Mouse (Mus musculus) embryonic facial prominence, embryonic 13.5 days (tissue): ENCODE results near the gene Nup160. TPM values are rescaled to one million over a fixed set of nuclear protein-coding genes. Genes with fewer than 3 reads are reported as not detected.

Experiments
- ATAC-seq: fragments of 200-750 bp; cut with Nextera tagmentation; 2 replicates; pipeline ENCODE4 v1.8.0; 2017; ENCODE audit warnings: low read depth; ENCODE audit not compliant: insufficient number of reproducible peaks, insufficient read depth, low FRiP score, low TSS enrichment
- H3K27ac ChIP-seq: fragments of 300-500 bp; sonication (generic); 2 replicates; pipeline ENCODE4 v1.5.1; 2015; ENCODE audit warnings: moderate library complexity, mild to moderate bottlenecking, inconsistent platforms
- H3K27me3 ChIP-seq: fragments of 300-500 bp; sonication (generic); 2 replicates; pipeline ENCODE4 v1.6.1; 2015; ENCODE audit warnings: mild to moderate bottlenecking, inconsistent platforms
- H3K36me3 ChIP-seq: fragments of 300-500 bp; sonication (generic); 2 replicates; pipeline ENCODE4 v1.6.1; 2015; ENCODE audit warnings: mild to moderate bottlenecking, inconsistent platforms
- H3K4me1 ChIP-seq: fragments of 300-500 bp; sonication (generic); 2 replicates; pipeline ENCODE4 v1.6.1; 2015; ENCODE audit warnings: inconsistent platforms
- H3K4me2 ChIP-seq: fragments of 300-500 bp; sonication (generic); 2 replicates; pipeline ENCODE4 v1.6.1; 2015; ENCODE audit warnings: moderate library complexity, mild to moderate bottlenecking, inconsistent platforms
- H3K4me3 ChIP-seq: fragments of 300-500 bp; sonication (generic); 2 replicates; pipeline ENCODE4 v1.5.1; 2015; ENCODE audit warnings: mild to moderate bottlenecking, inconsistent platforms
- H3K9ac ChIP-seq: fragments of 300-500 bp; sonication (generic); 2 replicates; pipeline ENCODE4 v1.6.1; 2015; ENCODE audit warnings: mild to moderate bottlenecking, inconsistent platforms
- H3K9me3 ChIP-seq: fragments of 300-500 bp; sonication (generic); 2 replicates; pipeline ENCODE4 v1.6.1; 2016; ENCODE audit warnings: inconsistent platforms
- WGBS: fragments of 180-500 bp; shearing (Covaris S2); methylation state at CpG from one replicate; pipeline ENCODE4 v1.1.7; 2015; ENCODE audit warnings: mixed read lengths; 5-methylcytosine and 5-hydroxymethylcytosine counted together
- polyA plus RNA-seq: library from polyadenylated mRNA; unstranded; fragments of >200 nt; fragmentation: Nextera tagmentation; extraction: Ambion mirVana; gene quantifications from 2 replicates; pipeline ENCODE4 v1.2.1, GENCODE M21; 2015

Nup160 gene
- polyA plus RNA-seq, 1 experiment from 2014 or later, result 43.6 TPM

- WGBS, result 89% methylated on average over 7 of the region's 7 CpGs
- no peaks in the 10 kb centered on the region for H3K9me3 ChIP-seq
- no peak overlapping the region for H3K4me2 ChIP-seq
- H3K27ac ChIP-seq, result no peak overlapping the region
- H3K4me3 ChIP-seq, result no peak overlapping the region
- ATAC-seq, result no peak
- no peak overlapping the region for H3K9ac ChIP-seq
- no peaks in the 10 kb centered on the region for H3K4me1 ChIP-seq
- no peaks in the 10 kb centered on the region for H3K27me3 ChIP-seq
- H3K36me3 ChIP-seq, result peaks cover 84% of the 10 kb centered on the region
Measured at GRCm38 (mm10) chr2:90715555-90716092, 38.6 kb downstream of the Nup160 start.

- ATAC-seq, result no peak
- Histone ChIP-seq H3K27me3 (no peaks in the 10 kb centered on the region), H3K4me1 (no peaks in the 10 kb centered on the region), H3K36me3 (peaks cover 83% of the 10 kb centered on the region), H3K4me3 (no peak overlapping the region), H3K9ac (no peak overlapping the region), H3K4me2 (no peak overlapping the region), H3K9me3 (no peaks in the 10 kb centered on the region), H3K27ac (no peak overlapping the region)
- WGBS, result 93% methylated on average over 4 of the region's 4 CpGs
Measured at GRCm38 (mm10) chr2:90717366-90717765, 40.4 kb downstream of the Nup160 start.

GRCm38 (mm10) chr2:90717948-90718347 is 40.9 kb downstream of the Nup160 start:
- WGBS, result 97% methylated on average over 5 of the region's 5 CpGs
- H3K9me3 ChIP-seq, result no peaks in the 10 kb centered on the region
- no peaks in the 10 kb centered on the region for H3K27me3 ChIP-seq
- no peak overlapping the region for H3K4me2 ChIP-seq
- no peak for ATAC-seq
- no peak overlapping the region for H3K9ac ChIP-seq
- no peaks in the 10 kb centered on the region for H3K4me1 ChIP-seq
- peaks cover 82% of the 10 kb centered on the region for H3K36me3 ChIP-seq
- no peak overlapping the region for H3K4me3 ChIP-seq
- H3K27ac ChIP-seq, result no peak overlapping the region

GRCm38 (mm10) chr2:90726818-90727217 is 49.8 kb downstream of the Nup160 start:
- no peak for ATAC-seq
- H3K36me3 ChIP-seq, result peaks cover 90% of the 10 kb centered on the region

GRCm38 (mm10) chr2:90735326-90735725 is 58.3 kb downstream of the Nup160 start:
- 92% methylated on average over 11 of the region's 11 CpGs for WGBS

More at GRCm38 (mm10) chr2:90726818-90727217, 49.8 kb downstream of the Nup160 start:
- no peak overlapping the region for H3K4me3 ChIP-seq
- no peak overlapping the region for H3K4me2 ChIP-seq
- 96% methylated on average over 3 of the region's 3 CpGs for WGBS
- H3K9ac ChIP-seq, result no peak overlapping the region
- H3K9me3 ChIP-seq, result no peaks in the 10 kb centered on the region
- H3K27ac ChIP-seq, result no peak overlapping the region
- no peaks in the 10 kb centered on the region for H3K4me1 ChIP-seq
- no peaks in the 10 kb centered on the region for H3K27me3 ChIP-seq

GRCm38 (mm10) chr2:90738801-90739200 is 61.8 kb downstream of the Nup160 start:
- H3K4me3 ChIP-seq, result no peak overlapping the region
- H3K36me3 ChIP-seq, result peaks cover 43% of the 10 kb centered on the region
- H3K4me1 ChIP-seq, result no peaks in the 10 kb centered on the region
- H3K9me3 ChIP-seq, result no peaks in the 10 kb centered on the region
- H3K9ac ChIP-seq, result no peak overlapping the region
- no peak overlapping the region for H3K4me2 ChIP-seq
- WGBS, result 92% methylated on average over 3 of the region's 3 CpGs
- no peak overlapping the region for H3K27ac ChIP-seq
- H3K27me3 ChIP-seq, result no peaks in the 10 kb centered on the region
- ATAC-seq, result no peak

More at GRCm38 (mm10) chr2:90735326-90735725, 58.3 kb downstream of the Nup160 start:
- Histone ChIP-seq H3K27ac (no peak overlapping the region), H3K9ac (no peak overlapping the region), H3K4me3 (no peak overlapping the region), H3K27me3 (no peaks in the 10 kb centered on the region), H3K4me1 (no peaks in the 10 kb centered on the region), H3K4me2 (no peak overlapping the region), H3K36me3 (peaks cover 75% of the 10 kb centered on the region), H3K9me3 (no peaks in the 10 kb centered on the region)
- ATAC-seq, result no peak

GRCm38 (mm10) chr2:90739327-90739726 is 62.3 kb downstream of the Nup160 start:
- H3K4me1 ChIP-seq, result no peaks in the 10 kb centered on the region
- 88% methylated on average over 3 of the region's 3 CpGs for WGBS
- H3K9ac ChIP-seq, result no peak overlapping the region
- no peaks in the 10 kb centered on the region for H3K27me3 ChIP-seq
- H3K9me3 ChIP-seq, result no peaks in the 10 kb centered on the region
- no peak for ATAC-seq
- peaks cover 38% of the 10 kb centered on the region for H3K36me3 ChIP-seq
- no peak overlapping the region for H3K27ac ChIP-seq
- H3K4me2 ChIP-seq, result no peak overlapping the region
- no peak overlapping the region for H3K4me3 ChIP-seq

- Histone ChIP-seq H3K4me1 (no peaks in the 10 kb centered on the region), H3K4me3 (no peak overlapping the region), H3K9me3 (no peaks in the 10 kb centered on the region), H3K9ac (no peak overlapping the region), H3K27me3 (no peaks in the 10 kb centered on the region), H3K27ac (no peak overlapping the region), H3K36me3 (peaks cover 32% of the 10 kb centered on the region), H3K4me2 (no peak overlapping the region)
- WGBS, result 82% methylated on average over 5 of the region's 5 CpGs
- no peak for ATAC-seq
Measured at GRCm38 (mm10) chr2:90739921-90740320, 62.9 kb downstream of the Nup160 start.

GRCm38 (mm10) chr2:90744285-90745052 is 67.5 kb downstream of the Nup160 start:
- peak overlapping the region; percentile 57 for H3K4me2 ChIP-seq
- 64% methylated on average over 12 of the region's 12 CpGs for WGBS
- no peaks in the 10 kb centered on the region for H3K9me3 ChIP-seq
- 0 out of 2 replicates have a peak overlapping the region, but pooled peaks have one; percentile 51 for H3K9ac ChIP-seq
- peaks cover 12% of the 10 kb centered on the region for H3K36me3 ChIP-seq
- peak overlapping the region; percentile 91 for H3K27ac ChIP-seq
- H3K27me3 ChIP-seq, result no peaks in the 10 kb centered on the region
- no peak for ATAC-seq
- H3K4me1 ChIP-seq, result peaks cover 20% of the 10 kb centered on the region
- peak overlapping the region; percentile 90 for H3K4me3 ChIP-seq

- Histone ChIP-seq H3K27me3 (no peaks in the 10 kb centered on the region), H3K36me3 (peaks cover 16% of the 10 kb centered on the region), H3K4me2 (peak within 1 kb of the TSS; percentile 85), H3K27ac (peak within 1 kb of the TSS; percentile 98), H3K9me3 (no peaks in the 10 kb centered on the region), H3K9ac (peak within 1 kb of the TSS; percentile 99), H3K4me1 (peaks cover 24% of the 10 kb centered on the region), H3K4me3 (peak within 1 kb of the TSS; percentile 90)
- ATAC-seq, result peak; percentile 100
- under 1% methylated on average over 44 of the region's 44 CpGs for WGBS
Measured at GRCm38 (mm10) chr2:90745053-90745678, 68.2 kb downstream of the Nup160 start, which contains the start of gene Fnbp4. Gene Fnbp4, plus strand, starts transcription at chr2:90745370.

GRCm38 (mm10) chr2:90745740-90746537 is 68.9 kb downstream of the Nup160 start:
- under 1% methylated on average over 54 of the region's 54 CpGs for WGBS
- Histone ChIP-seq H3K4me1 (peaks cover 24% of the 10 kb centered on the region), H3K27ac (peak overlapping the region; percentile 98), H3K9ac (peak overlapping the region; percentile 99), H3K27me3 (no peaks in the 10 kb centered on the region), H3K36me3 (peaks cover 21% of the 10 kb centered on the region), H3K4me2 (peak overlapping the region; percentile 85), H3K9me3 (no peaks in the 10 kb centered on the region), H3K4me3 (peak overlapping the region; percentile 90)
- ATAC-seq, result peak; percentile 21
